Mouse (Mus musculus) cortical plate, adult 2 months (tissue): ENCODE measurements at regions not wholly inside any gene's neighbourhood (a gene's known extent, or its start where the extent isn't known, plus 50 kb on each side); places are given as distances from the start of the nearest gene placed in this dataset.

Experiments used
- CTCF ChIP-seq: fragments of 200-500 bp; IDR thresholded peaks from 2 replicates; pipeline ENCODE4 v1.5.1; 2011; ENCODE audit warnings: mild to moderate bottlenecking, control low read depth, low read length; ENCODE audit not compliant: insufficient read depth; ENCODE audit errors: extremely low read depth
- POLR2A ChIP-seq: fragments of 200-500 bp; IDR thresholded peaks from 2 replicates; pipeline ENCODE4 v1.6.1; 2011; ENCODE audit warnings: mild to moderate bottlenecking, low read length, control low read depth; ENCODE audit not compliant: insufficient read depth; ENCODE audit errors: extremely low read depth

- TF ChIP-seq POLR2A (no peak), CTCF (no peak)
Observed at GRCm38 (mm10) chr8:66589437-66589836, 77.9 kb downstream of the Tktl2 start.
